ENCODE assay signal across 8 mouse cellular contexts in genomic region chr16:38087231-38087630, GRCm38 (mm10). TPM values are rescaled to one million over a fixed set of nuclear protein-coding genes. Genes with fewer than 3 reads are reported as not detected.
DNase-seq lines count a peak whose midpoint lies in the region; ATAC-seq and TF ChIP-seq lines count a peak whose summit lies in the region.

No protein-coding gene starts in this region.

- peak overlapping the region; percentile 74 for H3K4me2 ChIP-seq in CH12.LX (ENCODE audit: insufficient read depth, low read depth, poor library complexity, severe bottlenecking)
- H3K4me2 ChIP-seq in heart, embryonic 16.5 days (ENCODE audit: low read depth, low read length), result peak overlapping the region; percentile 83

- H3K9ac ChIP-seq in CH12.LX (ENCODE audit: insufficient read depth, low read depth), result peak overlapping the region; percentile 70
- peak overlapping the region; percentile 90 for H3K9ac ChIP-seq in heart, embryonic 16.5 days (ENCODE audit: low read length)

- no peak for ATAC-seq in heart, embryonic 16.5 days (replicated peaks; ENCODE audit: extremely low read depth, insufficient read depth, low FRiP score)

- H3K4me3 ChIP-seq in CH12.LX (replicated peaks in 1 of 3; ENCODE audit: low read depth in 2 of 3, low read length in 2 of 3, poor library complexity in 1 of 3), result peak overlapping the region in 2 of 3 experiments; percentile 81 to 89
- peak overlapping the region; percentile 71 for H3K4me3 ChIP-seq in heart, embryonic 16.5 days (ENCODE audit: low read length)

- H3K9me3 ChIP-seq in CH12.LX (replicated peaks; ENCODE audit: low read length), result no peaks in the 10 kb centered on the region
- no peaks in the 10 kb centered on the region for H3K9me3 ChIP-seq in heart, embryonic 16.5 days (replicated peaks; ENCODE audit: control insufficient read depth, low read length)

- no peak for TF ChIP-seq CTCF in CH12.LX (conservative IDR thresholded peaks at IDR 0.05 in 1 of 2, IDR thresholded peaks at IDR 0.05 in 1 of 2; ENCODE audit: low read depth in 2 of 2, low read length in 2 of 2)

- WGBS in heart, embryonic 16.5 days, result 44% methylated on average over 10 of the region's 10 CpGs

- peak; percentile 49 for DNase-seq in cerebellum, adult 9-11 months
- DNase-seq in cerebellum, adult 8-10 months, result no peak
- DNase-seq in CH12.LX (ENCODE audit: extremely low read depth), result no peak
- DNase-seq in lung, postnatal 36 days, result peak; percentile 60
- DNase-seq in testis, postnatal 14 days (ENCODE audit: low spot score), result no peak
- no peak for DNase-seq in ovary, postnatal 36 days (ENCODE audit: low spot score)
- no peak for DNase-seq in right cerebral cortex, postnatal 25 days

- H3K27ac ChIP-seq in CH12.LX (ENCODE audit: insufficient read depth, low read depth), result no peak overlapping the region
- peak overlapping the region; percentile 99 for H3K27ac ChIP-seq in heart, embryonic 16.5 days (ENCODE audit: low read length)

- dilution Hi-C loops in CH12.LX (cut with MboI; ENCODE audit: extremely low pct_ligation_motif_present, extremely low pct_unique_long_range_greater_than_20kb, low sequenced_read_pairs), result no loop called here

- peaks cover 18% of the 10 kb centered on the region for H3K79me2 ChIP-seq in CH12.LX (replicated peaks; ENCODE audit: control insufficient read depth, extremely low read depth, insufficient read depth, poor library complexity, severe bottlenecking)

- in situ Hi-C loops in CH12.LX (cut with MboI; ENCODE audit: low pct_ligation_motif_present, low pct_unique_long_range_greater_than_20kb, low sequenced_read_pairs), result no loop called here

- TF ChIP-seq EP300 in CH12.LX (IDR thresholded peaks at IDR 0.05; ENCODE audit: low read length), result no peak

- no peaks in the 10 kb centered on the region for H3K27me3 ChIP-seq in CH12.LX (replicated peaks)
- H3K27me3 ChIP-seq in heart, embryonic 16.5 days (ENCODE audit: control insufficient read depth, insufficient read depth, low read length), result no peaks in the 10 kb centered on the region

- peaks cover 0 to 11% of the 10 kb centered on the region in 2 experiments; a peak in 2 of 4 replicates for H3K4me1 ChIP-seq in CH12.LX (ENCODE audit: control insufficient read depth in 1 of 2, insufficient read depth in 2 of 2)
- H3K4me1 ChIP-seq in heart, embryonic 16.5 days (ENCODE audit: control insufficient read depth, insufficient read depth, low read length), result peaks cover 5% of the 10 kb centered on the region

- H3K36me3 ChIP-seq in CH12.LX (replicated peaks in 1 of 2; ENCODE audit: control insufficient read depth in 1 of 2, insufficient read depth in 1 of 2, low read length in 1 of 2), result peaks cover 0 to 1% of the 10 kb centered on the region in 2 experiments
- H3K36me3 ChIP-seq in heart, embryonic 16.5 days (ENCODE audit: control insufficient read depth, insufficient read depth), result no peaks in the 10 kb centered on the region

- TF ChIP-seq POLR2A in CH12.LX (IDR thresholded peaks at IDR 0.05; ENCODE audit: low read depth, low read length), result no peak

- no peak for TF ChIP-seq RAD21 in CH12.LX (IDR thresholded peaks at IDR 0.05; ENCODE audit: low read depth, low read length)

TF ChIP-seq in CH12.LX, 34 proteins besides CTCF, POLR2A, EP300 and RAD21:
- no peak for TF ChIP-seq MAFK (IDR thresholded peaks at IDR 0.05; ENCODE audit: insufficient replicate concordance, low read length)
- TF ChIP-seq TBP (conservative IDR thresholded peaks at IDR 0.05; ENCODE audit: low read depth, low read length), result no peak
- no peak for TF ChIP-seq ZKSCAN1 (IDR thresholded peaks at IDR 0.05; ENCODE audit: borderline replicate concordance, low read depth, low read length)

RNA-seq across cellular contexts. Expression of gene Gsk3b, which starts 1.6 kb away (rescaled TPM):
- total RNA-seq in CH12.LX (2012; rRNA removed) (15.5 and 15.9 TPM in 2 replicates), CH12.LX (2014; rRNA removed) (6.1 and 6.8 TPM in 2 replicates)
- 27.4 and 30.8 TPM in 2 replicates for polyA plus RNA-seq in CH12.LX (2012; ENCODE audit: insufficient read length, low read depth)
- polyA plus RNA-seq in heart, embryonic 16.5 days (2015; fragmentation: Nextera tagmentation; extraction: Ambion mirVana), result 33.8 and 37.2 TPM in 2 replicates

Comparison
In these comparisons a context has a peak if more than half of its experiments do, and no peak if none do; other contexts are left out.
1. DNase-seq: peak in cerebellum, adult 9-11 months (single experiment) and lung, postnatal 36 days (single experiment); none in cerebellum, adult 8-10 months (single experiment), CH12.LX (single experiment), testis, postnatal 14 days (single experiment), ovary, postnatal 36 days (single experiment) and right cerebral cortex, postnatal 25 days (single experiment).